Mouse (Mus musculus) stomach, postnatal 0 days (tissue): Measurements from ENCODE around the gene Mrpl33.

ENCODE experiments used
- CTCF ChIP-seq: IDR thresholded peaks from 2 replicates; pipeline ENCODE4 v1.5.1; 2016; ENCODE audit warnings: antibody characterized with exemption, low read depth, mild to moderate bottlenecking, moderate library complexity
- EP300 ChIP-seq: optimal IDR thresholded peaks from 2 replicates; pipeline ENCODE3; 2016; ENCODE audit warnings: antibody characterized with exemption

DNA sequence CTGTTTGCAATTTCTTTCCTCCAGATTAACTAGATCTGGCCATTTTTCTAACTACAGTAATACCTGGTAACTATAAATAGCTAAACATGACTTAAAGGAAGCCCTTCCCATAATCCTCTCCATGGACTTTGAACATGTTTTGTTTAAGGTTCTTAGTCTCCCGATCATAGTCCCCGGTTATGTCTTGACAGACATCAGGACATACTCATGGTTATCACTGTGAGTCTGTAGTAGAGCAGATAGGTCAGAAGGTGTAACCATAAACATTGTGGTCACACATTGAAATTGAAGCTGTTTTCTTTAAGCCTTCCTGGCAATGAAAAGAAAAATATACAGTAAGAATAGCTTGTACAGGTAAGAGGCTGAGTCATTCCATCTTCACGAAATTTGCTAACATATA, 23.0 kb upstream of the Mrpl33 start:
- TF ChIP-seq EP300 = no peak
- no peak for TF ChIP-seq CTCF
